Mouse (Mus musculus): ENCODE measurements around the gene Lrp1.

- TF ChIP-seq ZMIZ1 (IDR thresholded peaks at IDR 0.05; ENCODE audit: low read depth, low read length) = no peak
- TF ChIP-seq USF2 (conservative IDR thresholded peaks at IDR 0.05; ENCODE audit: low read depth, low read length) = no peak
- no peak for TF ChIP-seq CTCF (conservative IDR thresholded peaks at IDR 0.05 in 1 of 2, IDR thresholded peaks at IDR 0.05 in 1 of 2; ENCODE audit: low read depth in 2 of 2, low read length in 2 of 2)
- no peak for TF ChIP-seq HCFC1 (IDR thresholded peaks at IDR 0.05; ENCODE audit: low read depth, low read length)
- no peak for TF ChIP-seq POLR2A (IDR thresholded peaks at IDR 0.05; ENCODE audit: low read depth, low read length)
- no peak for TF ChIP-seq USF1 (IDR thresholded peaks at IDR 0.05; ENCODE audit: low read depth, low read length)
- TF ChIP-seq KAT2A (IDR thresholded peaks at IDR 0.05; ENCODE audit: insufficient replicate concordance, low read length) = no peak
- no peak for TF ChIP-seq MAFK (IDR thresholded peaks at IDR 0.05; ENCODE audit: insufficient replicate concordance, low read length)
Observed at GRCm38 (mm10) chr10:127492118-127492517, 128.8 kb downstream of the Lrp1 start.
